Mouse (Mus musculus) erythroblast, embryonic 14.5 days (primary cell): ENCODE results near the gene Evc. TPM values are rescaled to one million over a fixed set of nuclear protein-coding genes. Genes with fewer than 3 reads are reported as not detected.

Experiments
- H3K27me3 ChIP-seq: 2 replicates; pipeline ENCODE4 v1.6.1; 2012; ENCODE audit warnings: inconsistent platforms; ENCODE audit not compliant: control insufficient read depth
- H3K36me3 ChIP-seq: 2 replicates; pipeline ENCODE4 v1.6.1; 2012; ENCODE audit warnings: mild to moderate bottlenecking, inconsistent platforms; ENCODE audit not compliant: control insufficient read depth
- H3K4me1 ChIP-seq: 2 replicates; pipeline ENCODE4 v1.6.1; 2012; ENCODE audit warnings: inconsistent platforms; ENCODE audit not compliant: control insufficient read depth
- H3K4me3 ChIP-seq: replicated peaks from 2 replicates; pipeline ENCODE3; 2012; ENCODE audit warnings: moderate library complexity, mild to moderate bottlenecking, inconsistent platforms
- H3K9me3 ChIP-seq: 2 replicates; pipeline ENCODE4 v1.6.1; 2012; ENCODE audit warnings: low read length, inconsistent platforms, mixed read lengths; ENCODE audit not compliant: control insufficient read depth
- GATA1 ChIP-seq: IDR thresholded peaks from 2 replicates; pipeline ENCODE4 v1.6.1; 2012; ENCODE audit warnings: low read length, inconsistent platforms, mixed read lengths
- TAL1 ChIP-seq: IDR thresholded peaks from 3 replicates; pipeline ENCODE4 v1.6.1; 2012; ENCODE audit warnings: low read length, inconsistent platforms, mixed read lengths
- polyA plus RNA-seq: library from polyadenylated mRNA; stranded (reverse); fragments of >175 nt; gene quantifications from 2 replicates; pipeline ENCODE4 v1.2.3, GENCODE M21; 2012

The Evc gene
- polyA plus RNA-seq, 1 experiment = 0.13 TPM

GRCm38 (mm10) chr5:37281021-37281420 is 55.7 kb downstream of the Evc start:
- no peak for TF ChIP-seq TAL1
- no peak for TF ChIP-seq GATA1
- no peaks in the 10 kb centered on the region for H3K4me1 ChIP-seq
- no peaks in the 10 kb centered on the region for H3K9me3 ChIP-seq

GRCm38 (mm10) chr5:37263816-37264215 is 72.9 kb downstream of the Evc start:
- no peaks in the 10 kb centered on the region for H3K27me3 ChIP-seq
- no peaks in the 10 kb centered on the region for H3K4me1 ChIP-seq
- no peak for TF ChIP-seq GATA1
- no peak for TF ChIP-seq TAL1
- no peak overlapping the region for H3K4me3 ChIP-seq
- H3K36me3 ChIP-seq = no peaks in the 10 kb centered on the region
- no peaks in the 10 kb centered on the region for H3K9me3 ChIP-seq

More at GRCm38 (mm10) chr5:37281021-37281420, 55.7 kb downstream of the Evc start:
- no peaks in the 10 kb centered on the region for H3K36me3 ChIP-seq
- no peak overlapping the region for H3K4me3 ChIP-seq
- no peaks in the 10 kb centered on the region for H3K27me3 ChIP-seq

GRCm38 (mm10) chr5:37261734-37262133 is 75.0 kb downstream of the Evc start:
- Histone ChIP-seq H3K4me3 (no peak overlapping the region), H3K36me3 (no peaks in the 10 kb centered on the region), H3K4me1 (no peaks in the 10 kb centered on the region), H3K9me3 (no peaks in the 10 kb centered on the region), H3K27me3 (no peaks in the 10 kb centered on the region)
- TF ChIP-seq TAL1 (no peak), GATA1 (no peak)

- no peaks in the 10 kb centered on the region for H3K4me1 ChIP-seq
- H3K9me3 ChIP-seq = no peaks in the 10 kb centered on the region
- no peaks in the 10 kb centered on the region for H3K27me3 ChIP-seq
- no peaks in the 10 kb centered on the region for H3K36me3 ChIP-seq
- no peak overlapping the region for H3K4me3 ChIP-seq
- TF ChIP-seq TAL1 (no peak), GATA1 (no peak)
Measured at GRCm38 (mm10) chr5:37257243-37257642, 79.5 kb downstream of the Evc start.

- H3K4me1 ChIP-seq = no peaks in the 10 kb centered on the region
- no peaks in the 10 kb centered on the region for H3K9me3 ChIP-seq
- TF ChIP-seq GATA1 (no peak), TAL1 (no peak)
- no peaks in the 10 kb centered on the region for H3K27me3 ChIP-seq
- H3K4me3 ChIP-seq = no peak overlapping the region
- H3K36me3 ChIP-seq = no peaks in the 10 kb centered on the region
Measured at GRCm38 (mm10) chr5:37256823-37257222, 79.9 kb downstream of the Evc start.

GRCm38 (mm10) chr5:37254523-37254922 is 82.2 kb downstream of the Evc start:
- no peaks in the 10 kb centered on the region for H3K27me3 ChIP-seq
- no peaks in the 10 kb centered on the region for H3K4me1 ChIP-seq
- H3K9me3 ChIP-seq = no peaks in the 10 kb centered on the region
- no peak for TF ChIP-seq TAL1
- no peak for TF ChIP-seq GATA1
- H3K36me3 ChIP-seq = no peaks in the 10 kb centered on the region
- H3K4me3 ChIP-seq = no peak overlapping the region

GRCm38 (mm10) chr5:37252101-37252804 is 84.4 kb downstream of the Evc start:
- peaks cover 6% of the 10 kb centered on the region; the same call in 1 of the 2 replicates for H3K27me3 ChIP-seq

GRCm38 (mm10) chr5:37251596-37251995 is 85.1 kb downstream of the Evc start:
- H3K4me1 ChIP-seq = no peaks in the 10 kb centered on the region
- H3K9me3 ChIP-seq = no peaks in the 10 kb centered on the region
- peaks cover 11% of the 10 kb centered on the region for H3K27me3 ChIP-seq
- no peaks in the 10 kb centered on the region for H3K36me3 ChIP-seq
- no peak overlapping the region for H3K4me3 ChIP-seq
- TF ChIP-seq TAL1 (no peak), GATA1 (no peak)

More at GRCm38 (mm10) chr5:37252101-37252804, 84.4 kb downstream of the Evc start:
- Histone ChIP-seq H3K9me3 (no peaks in the 10 kb centered on the region), H3K4me1 (no peaks in the 10 kb centered on the region), H3K36me3 (no peaks in the 10 kb centered on the region), H3K4me3 (no peak overlapping the region)
- TF ChIP-seq GATA1 (no peak), TAL1 (no peak)

- H3K27me3 ChIP-seq = peaks cover 38% of the 10 kb centered on the region
- no peaks in the 10 kb centered on the region for H3K9me3 ChIP-seq
- H3K4me1 ChIP-seq = no peaks in the 10 kb centered on the region
- no peak overlapping the region for H3K4me3 ChIP-seq
- no peaks in the 10 kb centered on the region for H3K36me3 ChIP-seq
- no peak for TF ChIP-seq GATA1
- no peak for TF ChIP-seq TAL1
Measured at GRCm38 (mm10) chr5:37248870-37249269, 87.8 kb downstream of the Evc start.

- Histone ChIP-seq H3K4me3 (no peak overlapping the region), H3K4me1 (no peaks in the 10 kb centered on the region), H3K27me3 (peaks cover 52% of the 10 kb centered on the region), H3K36me3 (no peaks in the 10 kb centered on the region), H3K9me3 (peaks cover under 1% of the 10 kb centered on the region; the same call in 1 of the 2 replicates)
- TF ChIP-seq TAL1 = no peak
- TF ChIP-seq GATA1 = no peak
Measured at GRCm38 (mm10) chr5:37247456-37247855, 89.2 kb downstream of the Evc start.
